Mouse (Mus musculus): ENCODE results near the gene Zfp870. TPM values are rescaled to one million over a fixed set of nuclear protein-coding genes. Genes with fewer than 3 reads are reported as not detected.

The Zfp870 gene
- total RNA-seq (2022), result 1 to 10 TPM; 6.3 to 9.0 (median 7.5) TPM

- DNase-seq (ENCODE audit: low spot score), result peak; percentile 97
Observed at GRCm38 (mm10) chr17:32891239-32892180, at the start of gene Zfp870. Gene Zfp870, minus strand, starts transcription at chr17:32891642.

GRCm38 (mm10) chr17:32939831-32940230 is 48.4 kb upstream of the Zfp870 start:
- no peak for DNase-seq (ENCODE audit: low spot score)

GRCm38 (mm10) chr17:32927803-32928202 is 36.4 kb upstream of the Zfp870 start:
- no peak for DNase-seq (ENCODE audit: low spot score)

- peak; percentile 77 for DNase-seq (ENCODE audit: low spot score)
Observed at GRCm38 (mm10) chr17:32924658-32925312, 33.3 kb upstream of the Zfp870 start.

GRCm38 (mm10) chr17:32923681-32924080 is 32.2 kb upstream of the Zfp870 start:
- DNase-seq (ENCODE audit: low spot score), result no peak

- no peak for DNase-seq (ENCODE audit: low spot score)
Observed at GRCm38 (mm10) chr17:32919123-32919522, 27.7 kb upstream of the Zfp870 start.

GRCm38 (mm10) chr17:32917131-32917530 is 25.7 kb upstream of the Zfp870 start, which contains the start of gene Cyp4f14:
Gene Cyp4f14, minus strand, starts transcription at chr17:32917342.
- DNase-seq (ENCODE audit: low spot score), result peak; percentile 19

- no peak for DNase-seq (ENCODE audit: low spot score)
Observed at GRCm38 (mm10) chr17:32916075-32916474, 24.6 kb upstream of the Zfp870 start.

GRCm38 (mm10) chr17:32906172-32906571 is 14.7 kb upstream of the Zfp870 start:
- DNase-seq (ENCODE audit: low spot score), result no peak

GRCm38 (mm10) chr17:32905239-32905638 is 13.8 kb upstream of the Zfp870 start:
- no peak for DNase-seq (ENCODE audit: low spot score)

- DNase-seq (ENCODE audit: low spot score), result no peak
Observed at GRCm38 (mm10) chr17:32904414-32904813, 13.0 kb upstream of the Zfp870 start.

GRCm38 (mm10) chr17:32901751-32902525 is 10.5 kb upstream of the Zfp870 start:
- no peak for DNase-seq (ENCODE audit: low spot score)

GRCm38 (mm10) chr17:32895421-32895820 is 4.0 kb upstream of the Zfp870 start:
- no peak for DNase-seq (ENCODE audit: low spot score)

- DNase-seq (ENCODE audit: low spot score), result no peak
Observed at GRCm38 (mm10) chr17:32893901-32894300, 2.5 kb upstream of the Zfp870 start.

GRCm38 (mm10) chr17:32890852-32891238 is 597 bp downstream of the Zfp870 start:
- DNase-seq (ENCODE audit: low spot score), result no peak

- no peak for DNase-seq (ENCODE audit: low spot score)
Observed at GRCm38 (mm10) chr17:32889611-32890010, 1.8 kb downstream of the Zfp870 start.

GRCm38 (mm10) chr17:32880320-32881218 is 10.9 kb downstream of the Zfp870 start:
- DNase-seq (ENCODE audit: low spot score), result no peak

GRCm38 (mm10) chr17:32878773-32879172 is 12.7 kb downstream of the Zfp870 start:
- DNase-seq (ENCODE audit: low spot score), result no peak

GRCm38 (mm10) chr17:32877471-32878171 is 13.8 kb downstream of the Zfp870 start:
- DNase-seq (ENCODE audit: low spot score), result no peak

GRCm38 (mm10) chr17:32872696-32873095 is 18.7 kb downstream of the Zfp870 start:
- DNase-seq (ENCODE audit: low spot score), result no peak
